Mouse (Mus musculus) MEL (cell line): Measurements from ENCODE around the gene Rnf166. TPM values are rescaled to one million over a fixed set of nuclear protein-coding genes. Genes with fewer than 3 reads are reported as not detected.

ENCODE experiments used
- DNase-seq: peaks from one replicate; pipeline ENCODE4 v3.0.0; 2011; ENCODE audit warnings: low read depth, low spot score
- H3K27ac ChIP-seq: 2 replicates; pipeline ENCODE4 v1.5.1; 2012; ENCODE audit warnings: low read depth, mild to moderate bottlenecking, control low read depth, low read length, moderate library complexity; ENCODE audit not compliant: control insufficient read depth
- H3K27me3 ChIP-seq, 2 experiments: fragments of 150-350 bp in 1 of 2; sonication (generic) in 1 of 2; 2 replicates each; pipeline ENCODE4 v1.6.1; 2012; ENCODE audit warnings: low read length in 2 of 2, mild to moderate bottlenecking in 2 of 2, improper control_type of control experiment in 1 of 2, moderate library complexity in 1 of 2; ENCODE audit not compliant: insufficient read depth in 2 of 2, control insufficient read depth in 1 of 2
- H3K36me3 ChIP-seq, 2 experiments: 2 replicates each; pipeline ENCODE4 v1.6.1; 2012 to 2014; ENCODE audit warnings: low read length in 2 of 2, improper control_type of control experiment in 1 of 2, inconsistent platforms in 1 of 2, mild to moderate bottlenecking in 1 of 2; ENCODE audit not compliant: insufficient read depth in 2 of 2, control insufficient read depth in 1 of 2
- H3K4me1 ChIP-seq, 2 experiments: fragments of 150-350 bp in 1 of 2; sonication (generic) in 1 of 2; 2 replicates each; pipeline ENCODE4 v1.6.1; 2012; ENCODE audit warnings: low read length in 2 of 2, improper control_type of control experiment in 1 of 2, mild to moderate bottlenecking in 1 of 2; ENCODE audit not compliant: insufficient read depth in 2 of 2, control insufficient read depth in 1 of 2
- H3K4me3 ChIP-seq, 2 experiments: fragments of 150-350 bp in 1 of 2; sonication (generic) in 1 of 2; 2 replicates each; pipeline ENCODE4 v1.5.1; 2012; ENCODE audit warnings: low read depth in 2 of 2, low read length in 2 of 2, mild to moderate bottlenecking in 2 of 2, moderate library complexity in 2 of 2, control low read depth in 1 of 2, improper control_type of control experiment in 1 of 2; ENCODE audit not compliant: control insufficient read depth in 1 of 2, insufficient read depth in 1 of 2
- H3K79me2 ChIP-seq: 2 replicates; pipeline ENCODE4 v1.6.1; 2012; ENCODE audit warnings: mild to moderate bottlenecking, low read length, moderate library complexity; ENCODE audit not compliant: control insufficient read depth, poor library complexity, insufficient read depth
- H3K9ac ChIP-seq: 2 replicates; pipeline ENCODE4 v1.6.1; 2012; ENCODE audit warnings: low read depth, mild to moderate bottlenecking, control low read depth, low read length, moderate library complexity; ENCODE audit not compliant: control insufficient read depth, poor library complexity, severe bottlenecking
- H3K9me3 ChIP-seq: fragments of 150-350 bp; sonication (generic); replicated peaks from 2 replicates; pipeline ENCODE4 v1.6.1; 2012; ENCODE audit warnings: mild to moderate bottlenecking, low read length, improper control_type of control experiment, moderate library complexity; ENCODE audit not compliant: insufficient read depth
- BHLHE40 ChIP-seq: IDR thresholded peaks from 2 replicates; pipeline ENCODE4 v1.6.1; 2012; ENCODE audit warnings: low read depth, mild to moderate bottlenecking, inconsistent platforms, low read length, improper control_type of control experiment, borderline replicate concordance
- CHD1 ChIP-seq: IDR thresholded peaks from 2 replicates; pipeline ENCODE4 v1.6.1; 2012; ENCODE audit warnings: low read depth, mild to moderate bottlenecking, inconsistent platforms, low read length, improper control_type of control experiment
- E2F4 ChIP-seq: IDR thresholded peaks from 2 replicates; pipeline ENCODE4 v1.6.1; 2011; ENCODE audit warnings: low read depth, low read length, improper control_type of control experiment, borderline replicate concordance
- ELF1 ChIP-seq: IDR thresholded peaks from 2 replicates; pipeline ENCODE4 v1.6.1; 2014; ENCODE audit warnings: low read depth, mild to moderate bottlenecking, inconsistent platforms, low read length, improper control_type of control experiment, moderate library complexity
- EP300 ChIP-seq, 2 experiments: IDR thresholded peaks; 2 replicates each; pipeline ENCODE4 v1.6.1; 2011; ENCODE audit warnings: improper control_type of control experiment in 2 of 2, low read length in 2 of 2, low read depth in 1 of 2, mild to moderate bottlenecking in 1 of 2
- ETS1 ChIP-seq: IDR thresholded peaks from 2 replicates; pipeline ENCODE4 v1.6.1; 2012; ENCODE audit warnings: low read depth, mild to moderate bottlenecking, inconsistent platforms, low read length, improper control_type of control experiment, moderate library complexity
- GABPA ChIP-seq: IDR thresholded peaks from 2 replicates; pipeline ENCODE4 v1.6.1; 2012; ENCODE audit warnings: low read depth, mild to moderate bottlenecking, inconsistent platforms, low read length, improper control_type of control experiment, moderate library complexity
- HCFC1 ChIP-seq: IDR thresholded peaks from 2 replicates; pipeline ENCODE4 v1.6.1; 2012; ENCODE audit warnings: low read depth, mild to moderate bottlenecking, inconsistent platforms, low read length, improper control_type of control experiment, moderate library complexity
- MEF2A ChIP-seq: IDR thresholded peaks from 2 replicates; pipeline ENCODE4 v1.6.1; 2014; ENCODE audit warnings: low read depth, mild to moderate bottlenecking, inconsistent platforms, low read length, improper control_type of control experiment; ENCODE audit not compliant: poor library complexity, insufficient replicate concordance, severe bottlenecking; ENCODE audit errors: extremely low read depth
- MXI1 ChIP-seq: IDR thresholded peaks from 2 replicates; pipeline ENCODE4 v1.6.1; 2011; ENCODE audit warnings: mild to moderate bottlenecking, low read depth, low read length, improper control_type of control experiment
- NELFE ChIP-seq: IDR thresholded peaks from 2 replicates; pipeline ENCODE4 v1.6.1; 2011; ENCODE audit warnings: low read depth, low read length, improper control_type of control experiment
- NRF1 ChIP-seq: IDR thresholded peaks from 2 replicates; pipeline ENCODE4 v1.6.1; 2014; ENCODE audit warnings: low read depth, mild to moderate bottlenecking, inconsistent platforms, low read length, improper control_type of control experiment, moderate library complexity; ENCODE audit not compliant: poor library complexity, insufficient read depth, severe bottlenecking
- POLR2A ChIP-seq, 2 experiments: IDR thresholded peaks; 2 replicates each; pipeline ENCODE4 v1.6.1; 2011 to 2012; ENCODE audit warnings: low read length in 2 of 2, mild to moderate bottlenecking in 2 of 2, control low read depth in 1 of 2, improper control_type of control experiment in 1 of 2, low read depth in 1 of 2, moderate library complexity in 1 of 2; ENCODE audit not compliant: control insufficient read depth in 1 of 2, insufficient read depth in 1 of 2, poor library complexity in 1 of 2
- SIN3A ChIP-seq: IDR thresholded peaks from 2 replicates; pipeline ENCODE4 v1.6.1; 2012; ENCODE audit warnings: low read length, improper control_type of control experiment, inconsistent platforms
- SMC3 ChIP-seq: IDR thresholded peaks from 2 replicates; pipeline ENCODE4 v1.6.1; 2011; ENCODE audit warnings: low read depth, low read length, improper control_type of control experiment
- TAL1 ChIP-seq: IDR thresholded peaks from 2 replicates; pipeline ENCODE4 v1.6.1; 2012; ENCODE audit warnings: mild to moderate bottlenecking, inconsistent platforms, low read length, moderate library complexity, mixed read lengths
- TBP ChIP-seq: IDR thresholded peaks from 2 replicates; pipeline ENCODE4 v1.8.0; 2011; ENCODE audit warnings: low read depth, low read length, improper control_type of control experiment
- TCF12 ChIP-seq: IDR thresholded peaks from 2 replicates; pipeline ENCODE4 v1.6.1; 2014; ENCODE audit warnings: low read depth, mild to moderate bottlenecking, inconsistent platforms, low read length, improper control_type of control experiment, moderate library complexity
- UBTF ChIP-seq: IDR thresholded peaks from 2 replicates; pipeline ENCODE4 v1.6.1; 2012; ENCODE audit warnings: low read depth, mild to moderate bottlenecking, inconsistent platforms, low read length, improper control_type of control experiment, moderate library complexity, borderline replicate concordance; ENCODE audit not compliant: insufficient read depth
- USF1 ChIP-seq: IDR thresholded peaks from 2 replicates; pipeline ENCODE4 v1.6.1; 2014; ENCODE audit warnings: low read depth, mild to moderate bottlenecking, inconsistent platforms, low read length, improper control_type of control experiment, moderate library complexity
- USF2 ChIP-seq, 2 experiments: IDR thresholded peaks; 2 replicates each; pipeline ENCODE4 v1.6.1; 2011 to 2012; ENCODE audit warnings: improper control_type of control experiment in 2 of 2, low read length in 2 of 2, borderline replicate concordance in 1 of 2, inconsistent platforms in 1 of 2, low read depth in 1 of 2, mild to moderate bottlenecking in 1 of 2; ENCODE audit not compliant: insufficient read depth in 1 of 2
- polyA plus RNA-seq, 2 experiments: library from polyadenylated mRNA; stranded (reverse) in 1 of 2; unstranded in 1 of 2; fragments of >175 nt in 1 of 2; fragments of >200 nt in 1 of 2; gene quantifications; 2 replicates each; pipeline versions ENCODE4 v1.2.1 to v1.2.4; 2012; ENCODE audit warnings: low replicate concordance in 2 of 2, low read depth in 1 of 2; ENCODE audit not compliant: insufficient read length in 2 of 2, insufficient read depth in 1 of 2, missing spikeins in 1 of 2
- total RNA-seq: library from RNA; depleted of rRNA; stranded (reverse); fragments of 300-350 nt; gene quantifications from 2 replicates; pipeline ENCODE4 v1.2.3, GENCODE M21; 2012

Gene Rnf166
- total and polyA plus RNA-seq, 3 experiments = 18.6 to 37.7 TPM; not detected in 1

DNA sequence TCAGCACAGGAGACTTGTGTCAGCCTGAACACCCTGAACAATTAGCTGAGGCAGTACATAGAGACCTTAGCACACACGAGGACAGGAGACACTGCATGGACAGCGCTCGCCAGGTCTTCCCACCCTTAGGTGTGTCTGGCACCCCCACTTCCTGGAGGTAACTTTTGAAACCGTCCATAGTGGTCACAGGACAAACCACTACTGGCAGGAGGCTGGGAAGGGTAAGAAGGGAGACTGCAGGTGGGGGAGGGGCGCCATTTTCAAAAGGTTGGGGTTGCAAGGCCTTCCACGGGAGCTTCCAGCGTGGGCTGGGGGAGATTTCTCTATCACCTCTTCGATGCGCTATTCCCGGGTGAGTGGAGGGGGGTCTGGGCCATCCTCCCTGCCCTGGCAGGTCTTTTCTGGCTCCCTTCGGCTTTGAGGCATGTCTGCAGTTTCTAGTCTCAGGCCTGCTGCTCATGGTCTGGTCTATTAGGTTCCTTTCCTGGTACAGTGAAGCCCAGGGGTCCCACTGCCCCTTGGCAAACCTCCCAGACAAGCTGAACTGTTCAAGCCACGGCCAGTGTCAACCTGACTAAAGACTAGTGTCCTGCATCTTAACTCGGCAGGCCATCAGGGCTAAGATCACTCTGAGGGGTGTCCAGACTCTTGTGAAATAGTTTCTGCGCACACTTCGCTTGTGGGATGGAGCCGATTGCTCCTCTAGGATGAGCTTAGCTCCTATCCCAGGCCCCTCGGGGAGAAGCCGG lies 44.0 kb downstream of the Rnf166 start:
- H3K9ac ChIP-seq = peak overlapping the region; percentile 91
- H3K9me3 ChIP-seq = no peaks in the 10 kb centered on the region
- H3K4me1 ChIP-seq = peaks cover 10 to 34% of the 10 kb centered on the region in 2 experiments
- peaks cover 26% of the 10 kb centered on the region for H3K79me2 ChIP-seq
- H3K27me3 ChIP-seq = no peaks in the 10 kb centered on the region
- TF ChIP-seq MEF2A = no peak
- TF ChIP-seq TBP = 0 out of 2 replicates have a peak, but pooled peaks have one; percentile 11
- peak in 1 of 2 experiments; percentile 15; a peak in 1 of 4 replicates for TF ChIP-seq EP300 (IDR thresholded peaks at IDR 0.05; ENCODE audit: low read depth in 1 of 2, low read length in 2 of 2)
- TF ChIP-seq CHD1 = peak; percentile 58; the same call in 1 of the 2 replicates
- no peak for TF ChIP-seq TCF12
- peak; percentile 20; the same call in 1 of the 2 replicates for TF ChIP-seq BHLHE40
- TF ChIP-seq USF2 (IDR thresholded peaks at IDR 0.05; ENCODE audit: borderline replicate concordance in 1 of 2, insufficient read depth in 1 of 2, low read depth in 1 of 2, low read length in 2 of 2) = no peak
- TF ChIP-seq HCFC1 = 0 out of 2 replicates have a peak, but pooled peaks have one; percentile 31
- TF ChIP-seq E2F4 = 0 out of 2 replicates have a peak, but pooled peaks have one; percentile 29
- TF ChIP-seq ETS1 = 0 out of 2 replicates have a peak, but pooled peaks have one; percentile 10
- TF ChIP-seq USF1 = peak; percentile 2; the same call in 1 of the 2 replicates
- no peak for TF ChIP-seq GABPA
- peak; percentile 52 for DNase-seq
- H3K4me3 ChIP-seq = peak overlapping the region; percentile 63 to 86
- peaks cover 0 to 27% of the 10 kb centered on the region in 2 experiments; a peak in 2 of 4 replicates for H3K36me3 ChIP-seq
- peak overlapping the region; percentile 73 for H3K27ac ChIP-seq

- H3K4me3 ChIP-seq = no peak overlapping the region
- peak overlapping the region; percentile 49; the same call in 1 of the 2 replicates for H3K27ac ChIP-seq
- H3K27me3 ChIP-seq = no peaks in the 10 kb centered on the region
- DNase-seq = no peak
- H3K9me3 ChIP-seq = no peaks in the 10 kb centered on the region
- TF ChIP-seq NRF1 (no peak), POLR2A (IDR thresholded peaks at IDR 0.05; ENCODE audit: control insufficient read depth in 1 of 2, insufficient read depth in 1 of 2, low read depth in 1 of 2, low read length in 2 of 2, poor library complexity in 1 of 2) (peak in 1 of 2 experiments; percentile 6; a peak in 1 of 4 replicates), ELF1 (no peak), NELFE (no peak), UBTF (no peak), TBP (no peak), USF2 (IDR thresholded peaks at IDR 0.05; ENCODE audit: borderline replicate concordance in 1 of 2, insufficient read depth in 1 of 2, low read depth in 1 of 2, low read length in 2 of 2) (no peak), SIN3A (peak; percentile 9; the same call in 1 of the 2 replicates), ETS1 (no peak), SMC3 (no peak), HCFC1 (no peak), MXI1 (no peak), TAL1 (no peak)
- H3K79me2 ChIP-seq = peaks cover 26% of the 10 kb centered on the region
- H3K9ac ChIP-seq = 0 out of 2 replicates have a peak overlapping the region, but pooled peaks have one; percentile 3
- peaks cover 10 to 34% of the 10 kb centered on the region in 2 experiments for H3K4me1 ChIP-seq
- peaks cover 0 to 27% of the 10 kb centered on the region in 2 experiments; a peak in 2 of 4 replicates for H3K36me3 ChIP-seq
These were observed 45.2 kb downstream of the Rnf166 start for GRCm38 (mm10) chr8:122430646-122431045.
